ENCODE assay signal across 24 mouse cellular contexts in the genomic region with DNA sequence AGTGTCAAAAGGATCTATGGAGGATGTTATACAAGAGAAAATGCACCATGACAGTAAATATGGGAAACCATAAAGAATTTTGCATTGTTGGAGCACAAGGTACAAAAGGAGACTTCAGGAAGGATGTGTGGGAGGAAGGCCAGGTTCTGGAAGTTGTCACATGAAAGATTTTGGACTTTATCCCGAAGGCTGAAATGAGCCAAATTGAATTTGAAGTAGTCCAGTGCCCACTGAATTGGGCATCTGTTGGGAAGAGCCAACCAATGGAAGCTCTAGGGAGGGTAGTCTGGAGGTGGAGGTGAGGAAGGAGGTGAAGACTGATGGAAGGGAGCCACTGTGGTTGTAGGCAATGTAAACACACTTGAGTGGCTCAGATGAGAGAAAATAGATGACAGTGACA.
"Had no signal": no experiment of that assay in that cellular context is flagged by ENCODE, and none has a peak within 500 bp of the region (broad histone marks: within the 10 kb centered on the region; RNA-seq: fewer than 3 reads in every experiment).

No protein-coding gene starts in this region.

- H3K9me3 ChIP-seq: heart, embryonic 10.5 days; heart, embryonic 12.5 days; heart, embryonic 13.5 days; heart, embryonic 15.5 days; hindbrain, embryonic 12.5 days; hindbrain, embryonic 13.5 days; hindbrain, embryonic 15.5 days; intestine, embryonic 15.5 days; kidney, embryonic 15.5 days had no signal

- H3K4me3 ChIP-seq: heart, adult 2 months; heart, embryonic 10.5 days; heart, embryonic 12.5 days; heart, embryonic 13.5 days; heart, embryonic 15.5 days; hindbrain, embryonic 12.5 days; hindbrain, embryonic 13.5 days; hindbrain, embryonic 15.5 days; intestine, embryonic 15.5 days; kidney, embryonic 15.5 days; layer of hippocampus, adult 2 months; left cerebral cortex, adult 2 months had no signal

- DNase-seq: heart, adult 2 months; heart, postnatal 10 days; heart, postnatal 14 days; heart, postnatal 36 days; heart, postnatal 4 days; kidney, postnatal 10 days; kidney, postnatal 25 days; kidney, postnatal 4 days; layer of hippocampus, adult 9-11 months; layer of hippocampus, postnatal 36 days had no signal

- H3K36me3 ChIP-seq: heart, embryonic 10.5 days; heart, embryonic 12.5 days; heart, embryonic 13.5 days; heart, embryonic 15.5 days; hindbrain, embryonic 12.5 days; hindbrain, embryonic 13.5 days; hindbrain, embryonic 15.5 days; intestine, embryonic 15.5 days; kidney, embryonic 15.5 days had no signal

- H3K27ac ChIP-seq: heart, adult 2 months; heart, embryonic 10.5 days; heart, embryonic 13.5 days; heart, embryonic 15.5 days; hindbrain, embryonic 12.5 days; hindbrain, embryonic 13.5 days; hindbrain, embryonic 14.5 days; hindbrain, embryonic 15.5 days; hindbrain, postnatal 0 days; intestine, embryonic 15.5 days; kidney, embryonic 15.5 days; kidney, postnatal 0 days; layer of hippocampus, adult 2 months; left cerebral cortex, adult 2 months had no signal

- H3K27me3 ChIP-seq: heart, embryonic 12.5 days; heart, embryonic 13.5 days; heart, embryonic 15.5 days; hindbrain, embryonic 12.5 days; hindbrain, embryonic 13.5 days; hindbrain, embryonic 15.5 days; intestine, embryonic 15.5 days; kidney, embryonic 15.5 days had no signal

- H3K4me1 ChIP-seq: heart, embryonic 10.5 days; heart, embryonic 12.5 days; heart, embryonic 13.5 days; heart, embryonic 15.5 days; hindbrain, embryonic 12.5 days; hindbrain, embryonic 13.5 days; hindbrain, embryonic 15.5 days; intestine, embryonic 15.5 days had no signal
